Mouse (Mus musculus): Measurements from ENCODE around the gene Suds3. TPM values are rescaled to one million over a fixed set of nuclear protein-coding genes. Genes with fewer than 3 reads are reported as not detected.

Suds3 gene
- polyA plus RNA-seq (2015; fragmentation: Nextera tagmentation; extraction: Ambion mirVana), result 83.1 and 88.6 TPM in 2 replicates

- ATAC-seq (ENCODE audit: low FRiP score, low read depth), result peak; percentile 82
- no peaks in the 10 kb centered on the region for H3K27me3 ChIP-seq
- peaks cover 20% of the 10 kb centered on the region for H3K36me3 ChIP-seq
- H3K4me3 ChIP-seq, result peak within 1 kb of the TSS; percentile 91
- peak within 1 kb of the TSS; percentile 77 for H3K9ac ChIP-seq
- WGBS, result under 1% methylated on average over 59 of the region's 59 CpGs
- peak within 1 kb of the TSS; percentile 94 for H3K27ac ChIP-seq (replicated peaks)
- H3K4me2 ChIP-seq, result peak within 1 kb of the TSS; percentile 96
- H3K4me1 ChIP-seq (replicated peaks), result peaks cover 30% of the 10 kb centered on the region
- no peaks in the 10 kb centered on the region for H3K9me3 ChIP-seq
Observed at GRCm38 (mm10) chr5:117115836-117116366, at the start of gene Suds3. Gene Suds3 (minus strand): TSS chr5:117116113.

GRCm38 (mm10) chr5:117164923-117165322 lies 49.0 kb upstream of the Suds3 start:
- no peaks in the 10 kb centered on the region for H3K27me3 ChIP-seq
- no peak overlapping the region for H3K4me2 ChIP-seq
- H3K9ac ChIP-seq, result no peak overlapping the region
- WGBS, result 93% methylated on average over 2 of the region's 2 CpGs
- no peak overlapping the region for H3K4me3 ChIP-seq
- H3K36me3 ChIP-seq, result no peaks in the 10 kb centered on the region
- no peak overlapping the region for H3K27ac ChIP-seq (replicated peaks)
- H3K4me1 ChIP-seq (replicated peaks), result no peaks in the 10 kb centered on the region
- H3K9me3 ChIP-seq, result no peaks in the 10 kb centered on the region
- ATAC-seq (ENCODE audit: low FRiP score, low read depth), result no peak

- H3K4me2 ChIP-seq, result no peak overlapping the region
- no peak overlapping the region for H3K4me3 ChIP-seq
- no peaks in the 10 kb centered on the region for H3K27me3 ChIP-seq
- H3K27ac ChIP-seq (replicated peaks), result no peak overlapping the region
- H3K36me3 ChIP-seq, result no peaks in the 10 kb centered on the region
- no peaks in the 10 kb centered on the region for H3K4me1 ChIP-seq (replicated peaks)
- ATAC-seq (ENCODE audit: low FRiP score, low read depth), result no peak
- H3K9ac ChIP-seq, result no peak overlapping the region
- H3K9me3 ChIP-seq, result no peaks in the 10 kb centered on the region
- WGBS, result 95% methylated on average over 5 of the region's 5 CpGs
Observed at GRCm38 (mm10) chr5:117164516-117164915, 48.6 kb upstream of the Suds3 start.

GRCm38 (mm10) chr5:117163790-117164189 lies 47.9 kb upstream of the Suds3 start:
- Histone ChIP-seq H3K36me3 (no peaks in the 10 kb centered on the region), H3K4me2 (no peak overlapping the region), H3K9me3 (no peaks in the 10 kb centered on the region), H3K4me3 (no peak overlapping the region), H3K27me3 (no peaks in the 10 kb centered on the region), H3K9ac (no peak overlapping the region), H3K4me1 (replicated peaks) (no peaks in the 10 kb centered on the region), H3K27ac (replicated peaks) (no peak overlapping the region)
- ATAC-seq (ENCODE audit: low FRiP score, low read depth), result no peak
- WGBS, result 92% methylated on average over 13 of the region's 13 CpGs

- WGBS, result 70% methylated on average over 10 of the region's 10 CpGs
- ATAC-seq (ENCODE audit: low FRiP score, low read depth), result no peak
- Histone ChIP-seq H3K4me3 (no peak overlapping the region), H3K4me2 (no peak overlapping the region), H3K36me3 (no peaks in the 10 kb centered on the region), H3K27me3 (no peaks in the 10 kb centered on the region), H3K27ac (replicated peaks) (no peak overlapping the region), H3K9me3 (no peaks in the 10 kb centered on the region), H3K4me1 (replicated peaks) (no peaks in the 10 kb centered on the region), H3K9ac (no peak overlapping the region)
Observed at GRCm38 (mm10) chr5:117160499-117160898, 44.6 kb upstream of the Suds3 start.

DNA sequence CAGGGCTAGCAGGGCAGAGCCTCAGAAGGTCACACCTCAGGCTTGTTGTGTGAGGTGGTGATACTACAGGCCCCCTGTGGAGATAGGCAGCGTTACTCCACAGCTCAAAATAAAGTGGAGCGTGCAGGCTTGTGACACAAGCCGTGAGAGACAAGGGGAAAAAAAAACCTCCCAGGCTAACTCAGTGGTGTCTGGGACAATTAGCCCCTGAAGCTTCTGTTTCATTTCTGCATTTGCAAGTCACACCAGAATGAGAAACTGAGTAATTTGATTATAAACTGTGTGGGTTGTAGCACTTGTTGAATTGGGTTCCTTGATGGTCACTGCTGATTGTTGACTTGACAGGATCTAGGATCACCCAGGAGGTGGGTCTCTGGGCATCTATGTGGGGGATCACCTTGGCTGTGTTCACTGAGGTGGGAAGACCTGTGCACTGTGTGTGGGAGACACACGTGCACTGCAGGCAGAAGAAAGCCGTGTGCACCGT lies 43.9 kb upstream of the Suds3 start:
- H3K4me3 ChIP-seq, result no peak overlapping the region
- H3K4me2 ChIP-seq, result no peak overlapping the region
- no peak for ATAC-seq (ENCODE audit: low FRiP score, low read depth)
- 46% methylated on average over 6 of the region's 6 CpGs for WGBS
- no peaks in the 10 kb centered on the region for H3K36me3 ChIP-seq
- H3K27me3 ChIP-seq, result no peaks in the 10 kb centered on the region
- no peak overlapping the region for H3K9ac ChIP-seq
- no peaks in the 10 kb centered on the region for H3K9me3 ChIP-seq
- H3K4me1 ChIP-seq (replicated peaks), result no peaks in the 10 kb centered on the region
- H3K27ac ChIP-seq (replicated peaks), result no peak overlapping the region

DNA sequence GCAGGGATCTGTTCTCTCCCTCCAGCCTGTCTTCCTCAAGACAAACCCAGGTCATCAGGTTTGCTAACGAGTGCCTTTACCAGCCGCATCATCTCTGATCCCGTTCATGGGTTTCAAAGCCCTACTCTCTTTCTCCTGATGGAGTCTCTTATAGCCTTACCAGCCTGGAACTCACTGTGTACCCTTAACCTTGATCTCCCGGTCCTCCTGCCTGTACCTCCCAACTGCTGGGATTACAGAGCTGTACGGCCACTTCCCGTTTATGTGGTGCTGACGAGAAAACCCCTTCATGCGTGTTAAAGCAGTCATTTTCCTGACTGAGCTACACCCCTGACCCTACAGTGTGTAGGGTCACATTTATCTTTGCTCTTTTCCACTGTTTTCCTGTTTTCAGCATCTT lies 43.4 kb upstream of the Suds3 start:
- no peak for ATAC-seq (ENCODE audit: low FRiP score, low read depth)
- WGBS, result 77% methylated on average over 8 of the region's 8 CpGs

GRCm38 (mm10) chr5:117158335-117159018 lies 42.6 kb upstream of the Suds3 start:
- Histone ChIP-seq H3K27ac (replicated peaks) (no peak overlapping the region), H3K9me3 (no peaks in the 10 kb centered on the region), H3K4me2 (no peak overlapping the region), H3K4me3 (no peak overlapping the region), H3K36me3 (no peaks in the 10 kb centered on the region), H3K4me1 (replicated peaks) (no peaks in the 10 kb centered on the region), H3K9ac (no peak overlapping the region), H3K27me3 (no peaks in the 10 kb centered on the region)
- no peak for ATAC-seq (ENCODE audit: low FRiP score, low read depth)
- WGBS, result 84% methylated on average over 7 of the region's 7 CpGs

More for the DNA sequence above, 43.4 kb upstream of the Suds3 start:
- Histone ChIP-seq H3K36me3 (no peaks in the 10 kb centered on the region), H3K9ac (no peak overlapping the region), H3K4me1 (replicated peaks) (no peaks in the 10 kb centered on the region), H3K27me3 (no peaks in the 10 kb centered on the region), H3K9me3 (no peaks in the 10 kb centered on the region), H3K4me3 (no peak overlapping the region), H3K27ac (replicated peaks) (no peak overlapping the region), H3K4me2 (no peak overlapping the region)

DNA sequence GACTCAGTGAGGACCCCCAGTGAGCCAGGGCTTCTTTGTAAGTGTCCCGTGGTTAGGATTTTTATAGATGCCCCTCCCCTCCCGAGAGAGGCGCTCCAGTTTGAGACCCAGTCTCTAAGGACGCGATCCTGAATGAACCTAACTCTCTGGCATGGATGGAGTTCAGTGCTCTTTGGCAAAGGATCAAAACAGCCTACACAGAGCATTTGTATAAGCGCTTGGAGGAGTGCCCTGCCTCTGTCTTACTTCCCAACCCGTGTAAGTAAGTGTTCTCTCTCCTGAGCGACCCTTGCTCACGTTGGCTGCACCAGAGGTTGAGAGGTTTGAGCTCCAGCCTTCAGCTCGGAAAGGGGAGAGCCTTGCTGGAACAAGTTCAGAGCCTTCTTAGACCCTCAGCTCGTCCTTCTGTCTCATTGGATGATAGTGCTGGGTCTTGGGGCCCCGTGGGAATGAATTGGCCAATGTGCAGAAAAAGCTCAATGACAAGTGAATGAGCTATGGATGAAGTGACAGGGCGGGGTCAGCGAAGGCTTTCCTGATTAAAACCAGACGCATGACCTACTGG lies 37.7 kb upstream of the Suds3 start:
- Histone ChIP-seq H3K4me3 (no peak overlapping the region), H3K36me3 (no peaks in the 10 kb centered on the region), H3K9ac (no peak overlapping the region), H3K4me1 (replicated peaks) (no peaks in the 10 kb centered on the region), H3K9me3 (no peaks in the 10 kb centered on the region), H3K4me2 (no peak overlapping the region), H3K27me3 (no peaks in the 10 kb centered on the region), H3K27ac (replicated peaks) (no peak overlapping the region)
- ATAC-seq (ENCODE audit: low FRiP score, low read depth), result 0 out of 2 replicates have a peak, but pooled peaks have one; percentile 42
- WGBS, result 81% methylated on average over 15 of the region's 15 CpGs

DNA sequence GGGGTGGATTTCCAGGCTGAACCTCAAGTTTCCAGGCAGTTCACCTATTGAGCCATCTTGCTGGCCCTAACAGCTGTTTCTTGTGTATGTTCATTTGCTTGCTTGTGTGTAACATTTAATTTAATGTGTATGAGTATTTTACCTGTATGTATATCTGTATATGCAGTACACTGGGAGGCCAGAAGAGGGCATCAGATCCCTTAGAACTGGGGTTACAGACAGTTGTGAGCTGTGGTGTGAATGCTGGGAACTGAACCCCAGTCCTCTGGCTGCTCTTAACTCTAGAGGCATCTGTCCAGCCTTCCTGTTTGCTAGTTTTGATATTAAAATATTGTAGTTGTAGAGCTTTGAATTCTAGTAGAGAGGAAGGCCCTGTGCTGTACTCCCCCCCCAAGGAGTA lies 37.0 kb upstream of the Suds3 start:
- Histone ChIP-seq H3K4me3 (no peak overlapping the region), H3K9ac (no peak overlapping the region), H3K9me3 (no peaks in the 10 kb centered on the region), H3K4me2 (no peak overlapping the region), H3K27me3 (no peaks in the 10 kb centered on the region), H3K27ac (replicated peaks) (no peak overlapping the region), H3K36me3 (no peaks in the 10 kb centered on the region), H3K4me1 (replicated peaks) (no peaks in the 10 kb centered on the region)
- no peak for ATAC-seq (ENCODE audit: low FRiP score, low read depth)

GRCm38 (mm10) chr5:117150068-117150467 lies 34.2 kb upstream of the Suds3 start:
- H3K4me1 ChIP-seq (replicated peaks), result no peaks in the 10 kb centered on the region
- no peaks in the 10 kb centered on the region for H3K27me3 ChIP-seq
- H3K27ac ChIP-seq (replicated peaks), result no peak overlapping the region
- no peaks in the 10 kb centered on the region for H3K36me3 ChIP-seq
- no peak for ATAC-seq (ENCODE audit: low FRiP score, low read depth)
- no peaks in the 10 kb centered on the region for H3K9me3 ChIP-seq
- no peak overlapping the region for H3K9ac ChIP-seq
- no peak overlapping the region for H3K4me2 ChIP-seq
- 85% methylated on average over 5 of the region's 5 CpGs for WGBS
- no peak overlapping the region for H3K4me3 ChIP-seq

DNA sequence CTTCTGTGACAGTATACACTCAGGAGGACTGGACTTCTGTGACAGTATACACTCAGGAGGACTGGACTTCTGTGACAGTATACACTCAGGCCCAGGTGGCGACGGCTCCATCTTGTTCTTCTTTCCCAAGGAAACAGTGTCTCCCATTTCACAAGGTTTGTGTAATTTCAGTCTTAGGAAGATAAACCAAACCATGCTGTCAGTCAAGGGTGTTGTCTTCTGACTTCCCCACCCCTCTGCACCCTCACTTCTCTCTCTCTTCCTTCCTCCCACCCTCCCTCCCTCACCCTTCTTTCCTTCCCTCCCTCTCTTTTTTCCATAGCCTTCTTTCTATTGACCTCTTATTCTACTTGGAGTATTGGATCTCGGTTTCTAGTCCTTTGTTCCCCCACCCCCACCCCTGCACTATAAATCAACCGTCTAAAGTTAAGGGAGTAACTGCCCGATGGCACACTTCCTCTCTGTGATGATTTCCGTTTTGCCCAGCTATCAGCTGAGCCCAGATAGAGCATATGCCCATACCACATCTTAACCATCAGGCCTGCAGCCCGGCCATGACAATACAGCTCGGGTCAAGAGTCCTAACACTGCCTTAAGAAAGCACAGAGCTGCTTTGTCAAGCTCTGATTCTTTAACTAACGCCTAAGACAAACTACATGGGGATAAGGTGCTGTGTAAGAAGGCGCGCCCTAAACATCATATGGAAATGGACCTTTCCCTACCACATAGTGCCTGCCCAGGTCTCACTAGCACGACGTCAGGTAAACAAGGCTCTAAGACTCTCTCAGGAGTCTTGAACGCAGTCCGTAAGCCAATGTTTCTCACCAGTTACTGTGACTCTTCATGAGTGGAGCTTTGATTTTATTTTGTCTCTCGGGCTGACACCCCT lies 33.4 kb upstream of the Suds3 start:
- 83% methylated on average over 16 of the region's 16 CpGs for WGBS
- ATAC-seq (ENCODE audit: low FRiP score, low read depth), result no peak
- Histone ChIP-seq H3K36me3 (no peaks in the 10 kb centered on the region), H3K27me3 (no peaks in the 10 kb centered on the region), H3K4me3 (no peak overlapping the region), H3K27ac (replicated peaks) (no peak overlapping the region), H3K9me3 (no peaks in the 10 kb centered on the region), H3K4me1 (replicated peaks) (no peaks in the 10 kb centered on the region), H3K9ac (no peak overlapping the region), H3K4me2 (no peak overlapping the region)

Data from hindbrain, embryonic 15.5 days (tissue).